Mouse (Mus musculus) ES-Bruce4 (cell line): Measurements from ENCODE around the gene Unc5cl. TPM values are rescaled to one million over a fixed set of nuclear protein-coding genes. Genes with fewer than 3 reads are reported as not detected.
A peak's percentile ranks its signal among the peaks of the same experiment; 100 is the strongest.

Source experiments
- H3K27ac ChIP-seq: 2 replicates; pipeline ENCODE4 v1.5.1; 2012; ENCODE audit warnings: low read length, inconsistent platforms; ENCODE audit not compliant: insufficient read depth
- H3K27me3 ChIP-seq: 2 replicates; pipeline ENCODE4 v1.6.1; 2012; ENCODE audit warnings: mild to moderate bottlenecking, low read length, inconsistent platforms; ENCODE audit not compliant: control insufficient read depth, poor library complexity, insufficient read depth, severe bottlenecking
- H3K36me3 ChIP-seq: 2 replicates; pipeline ENCODE4 v1.6.1; 2012; ENCODE audit warnings: inconsistent platforms, mild to moderate bottlenecking, low read length, moderate library complexity; ENCODE audit not compliant: control insufficient read depth, poor library complexity, insufficient read depth, severe bottlenecking
- H3K4me1 ChIP-seq: one replicate; pipeline ENCODE4 v1.8.1; 2011; ENCODE audit warnings: low read length; ENCODE audit not compliant: control insufficient read depth, insufficient read depth
- H3K4me3 ChIP-seq: 2 replicates; pipeline ENCODE4 v1.5.1; 2011; ENCODE audit warnings: low read depth, mild to moderate bottlenecking, low read length
- H3K9ac ChIP-seq: 2 replicates; pipeline ENCODE4 v1.6.1; 2012; ENCODE audit warnings: low read depth, mild to moderate bottlenecking, inconsistent platforms; ENCODE audit not compliant: poor library complexity, severe bottlenecking
- H3K9me3 ChIP-seq: replicated peaks from 2 replicates; pipeline ENCODE4 v1.6.1; 2012; ENCODE audit warnings: mild to moderate bottlenecking, low read length, inconsistent platforms; ENCODE audit not compliant: control insufficient read depth, poor library complexity, insufficient read depth, severe bottlenecking
- CTCF ChIP-seq: IDR thresholded peaks from one replicate; pipeline ENCODE4 v1.8.1; 2011; ENCODE audit warnings: low read depth, low read length
- EP300 ChIP-seq: IDR thresholded peaks from 2 replicates; pipeline ENCODE4 v1.6.1; 2011; ENCODE audit warnings: low read depth, low read length; ENCODE audit not compliant: insufficient read depth
- POLR2A ChIP-seq: IDR thresholded peaks from one replicate; pipeline ENCODE4 v1.8.1; 2011; ENCODE audit warnings: low read length; ENCODE audit not compliant: insufficient read depth
- polyA plus RNA-seq: library from polyadenylated mRNA; stranded (reverse); fragments of >200 nt; gene quantifications from 2 replicates; pipeline ENCODE4 v1.2.4, GENCODE M21; 2011; ENCODE audit warnings: low read depth; ENCODE audit not compliant: missing spikeins, insufficient read depth, insufficient read length

The Unc5cl gene
- polyA plus RNA-seq, 1 experiment = 0.90 TPM

GRCm38 (mm10) chr17:48410299-48410785 lies 44.4 kb upstream of the Unc5cl start:
- Histone ChIP-seq H3K4me3 (peak overlapping the region; percentile 82), H3K9ac (peak overlapping the region; percentile 90), H3K4me1 (peaks cover 2% of the 10 kb centered on the region), H3K36me3 (peaks cover 31% of the 10 kb centered on the region), H3K27me3 (no peaks in the 10 kb centered on the region), H3K27ac (peak overlapping the region; percentile 94), H3K9me3 (no peaks in the 10 kb centered on the region)
- TF ChIP-seq EP300 (no peak), CTCF (no peak), POLR2A (no peak)

- no peak overlapping the region for H3K4me3 ChIP-seq
- no peak for TF ChIP-seq CTCF
- TF ChIP-seq POLR2A = no peak
- TF ChIP-seq EP300 = no peak
- no peaks in the 10 kb centered on the region for H3K27me3 ChIP-seq
- H3K4me1 ChIP-seq = peaks cover 2% of the 10 kb centered on the region
- peak overlapping the region; percentile 90 for H3K9ac ChIP-seq
- H3K9me3 ChIP-seq = no peaks in the 10 kb centered on the region
- no peak overlapping the region for H3K27ac ChIP-seq
- H3K36me3 ChIP-seq = peaks cover 38% of the 10 kb centered on the region
Measured at GRCm38 (mm10) chr17:48411241-48411640, 43.5 kb upstream of the Unc5cl start.

- Histone ChIP-seq H3K36me3 (peaks cover 55% of the 10 kb centered on the region), H3K27ac (no peak overlapping the region), H3K9ac (no peak overlapping the region), H3K4me3 (no peak overlapping the region), H3K4me1 (no peaks in the 10 kb centered on the region), H3K27me3 (no peaks in the 10 kb centered on the region), H3K9me3 (no peaks in the 10 kb centered on the region)
- TF ChIP-seq CTCF (no peak), EP300 (no peak), POLR2A (no peak)
Measured at GRCm38 (mm10) chr17:48416011-48416410, 38.7 kb upstream of the Unc5cl start.

- TF ChIP-seq EP300 = no peak
- TF ChIP-seq POLR2A = no peak
- peak; percentile 39 for TF ChIP-seq CTCF
- no peaks in the 10 kb centered on the region for H3K27me3 ChIP-seq
- peaks cover 55% of the 10 kb centered on the region for H3K36me3 ChIP-seq
- H3K4me3 ChIP-seq = no peak overlapping the region
- no peaks in the 10 kb centered on the region for H3K4me1 ChIP-seq
- no peaks in the 10 kb centered on the region for H3K9me3 ChIP-seq
- no peak overlapping the region for H3K9ac ChIP-seq
- H3K27ac ChIP-seq = no peak overlapping the region
Measured at GRCm38 (mm10) chr17:48416425-48417195, 38.1 kb upstream of the Unc5cl start.

- TF ChIP-seq POLR2A = no peak
- peaks cover 46% of the 10 kb centered on the region for H3K36me3 ChIP-seq
Measured at GRCm38 (mm10) chr17:48417521-48417920, 37.2 kb upstream of the Unc5cl start.

GRCm38 (mm10) chr17:48418174-48418573 lies 36.5 kb upstream of the Unc5cl start:
- Histone ChIP-seq H3K4me3 (no peak overlapping the region), H3K36me3 (peaks cover 42% of the 10 kb centered on the region), H3K4me1 (no peaks in the 10 kb centered on the region), H3K9ac (no peak overlapping the region), H3K27me3 (no peaks in the 10 kb centered on the region), H3K27ac (no peak overlapping the region), H3K9me3 (no peaks in the 10 kb centered on the region)
- TF ChIP-seq EP300 (no peak), CTCF (no peak), POLR2A (no peak)

More at GRCm38 (mm10) chr17:48417521-48417920, 37.2 kb upstream of the Unc5cl start:
- Histone ChIP-seq H3K27ac (peak overlapping the region; percentile 40; the same call in 1 of the 2 replicates), H3K4me1 (no peaks in the 10 kb centered on the region), H3K27me3 (no peaks in the 10 kb centered on the region), H3K9me3 (no peaks in the 10 kb centered on the region), H3K9ac (no peak overlapping the region), H3K4me3 (no peak overlapping the region)
